Mouse (Mus musculus) liver, embryonic 14.5 days (tissue): ENCODE measurements at regions not wholly inside any gene's neighbourhood (a gene's known extent, or its start where the extent isn't known, plus 50 kb on each side); places are given as distances from the start of the nearest gene placed in this dataset.
"Not testable (repeated sequence)": the region's sequence is repeated elsewhere in the genome, so short reads cannot be mapped to it uniquely, and the experiment has no call there.

ENCODE experiments used
- ATAC-seq: fragments of 200-750 bp; cut with Nextera tagmentation; 2 replicates; pipeline ENCODE4 v1.8.0; 2017; ENCODE audit warnings: moderate number of reproducible peaks, mild to moderate bottlenecking, moderate library complexity; ENCODE audit not compliant: insufficient read depth
- DNase-seq, 3 experiments: peaks; one replicate each; pipeline ENCODE4 v3.0.0-alpha.2; 2012 to 2013; ENCODE audit warnings: low read depth in 3 of 3, low spot score in 3 of 3
- H3K27ac ChIP-seq: fragments of 300-500 bp; sonication (generic); 2 replicates; pipeline ENCODE4 v1.5.1; 2014; ENCODE audit warnings: moderate library complexity, mild to moderate bottlenecking, control low read depth, inconsistent platforms
- H3K27me3 ChIP-seq: fragments of 300-500 bp; sonication (generic); 2 replicates; pipeline ENCODE4 v1.6.1; 2014; ENCODE audit warnings: mild to moderate bottlenecking, low read length, moderate library complexity; ENCODE audit not compliant: control insufficient read depth, insufficient read depth
- H3K36me3 ChIP-seq: fragments of 300-500 bp; sonication (generic); replicated peaks from 2 replicates; pipeline ENCODE4 v1.6.1; 2014; ENCODE audit warnings: low read depth; ENCODE audit not compliant: control insufficient read depth, insufficient read depth
- H3K4me1 ChIP-seq, 2 experiments: fragments of 200-500 bp in 1 of 2; fragments of 300-500 bp in 1 of 2; sonication (generic) in 1 of 2; replicated peaks; 2 replicates each; pipeline ENCODE4 v1.6.1; 2012 to 2014; ENCODE audit warnings: antibody characterized with exemption in 1 of 2, inconsistent platforms in 1 of 2, low read length in 1 of 2; ENCODE audit not compliant: control insufficient read depth in 2 of 2, insufficient read depth in 2 of 2
- H3K4me2 ChIP-seq: fragments of 300-500 bp; sonication (generic); 2 replicates; pipeline ENCODE4 v1.6.1; 2014; ENCODE audit warnings: low read depth, mild to moderate bottlenecking, control low read depth, moderate library complexity
- H3K4me3 ChIP-seq, 2 experiments: fragments of 200-500 bp in 1 of 2; fragments of 300-500 bp in 1 of 2; sonication (generic) in 1 of 2; 2 replicates each; pipeline ENCODE4 v1.5.1; 2012 to 2014; ENCODE audit warnings: low read depth in 2 of 2, low read length in 2 of 2, mild to moderate bottlenecking in 2 of 2, control low read depth in 1 of 2, inconsistent platforms in 1 of 2, moderate library complexity in 1 of 2; ENCODE audit not compliant: insufficient read depth in 1 of 2
- H3K9ac ChIP-seq: fragments of 300-500 bp; sonication (generic); replicated peaks from 2 replicates; pipeline ENCODE4 v1.6.1; 2014; ENCODE audit warnings: mild to moderate bottlenecking, control low read depth, moderate library complexity
- H3K9me3 ChIP-seq: fragments of 300-500 bp; sonication (generic); 2 replicates; pipeline ENCODE4 v1.6.1; 2016; ENCODE audit warnings: low read length, mixed read lengths; ENCODE audit not compliant: control insufficient read depth
- CTCF ChIP-seq: IDR thresholded peaks from 2 replicates; pipeline ENCODE4 v1.5.1; 2016; ENCODE audit warnings: antibody characterized with exemption, low read depth, control low read depth
- EP300 ChIP-seq: IDR thresholded peaks from 2 replicates; pipeline ENCODE4 v1.6.1; 2016; ENCODE audit warnings: antibody characterized with exemption, low read depth
- WGBS: fragments of 180-500 bp; shearing (Covaris S2); extraction: QIAGEN DNeasy Blood & Tissue Kit; methylation state at CpG from one replicate; pipeline ENCODE4 v1.1.7; 2014; ENCODE audit not compliant: insufficient replicate concordance; 5-methylcytosine and 5-hydroxymethylcytosine counted together

- Histone ChIP-seq H3K27me3 (no peaks in the 10 kb centered on the region), H3K36me3 (no peaks in the 10 kb centered on the region), H3K4me2 (no peak overlapping the region), H3K4me3 (no peak overlapping the region), H3K9me3 (no peaks in the 10 kb centered on the region), H3K9ac (no peak overlapping the region), H3K27ac (no peak overlapping the region), H3K4me1 (no peaks in the 10 kb centered on the region)
- TF ChIP-seq CTCF (no peak), EP300 (no peak)
- no peak for ATAC-seq
- 21% methylated on average over 2 of the region's 2 CpGs for WGBS
- DNase-seq = no peak
Measured at GRCm38 (mm10) chr14:15119745-15120144, 316.5 kb downstream of the Nek10 start.

GRCm38 (mm10) chr14:15128157-15128556, 310.6 kb downstream of the Lrrc3b start:
- 45% methylated on average over 3 of the region's 3 CpGs for WGBS
- no peak for ATAC-seq

GRCm38 (mm10) chr14:15140871-15141270, 297.9 kb downstream of the Lrrc3b start:
- H3K27me3 ChIP-seq, H3K4me2 ChIP-seq, H3K4me1 ChIP-seq, H3K36me3 ChIP-seq, H3K9me3 ChIP-seq, H3K4me3 ChIP-seq, ATAC-seq, H3K9ac ChIP-seq, H3K27ac ChIP-seq, DNase-seq: not testable (repeated sequence)
- WGBS = 60% methylated on average over 1 of the region's 1 CpGs

More at GRCm38 (mm10) chr14:15128157-15128556, 310.6 kb downstream of the Lrrc3b start:
- H3K36me3 ChIP-seq = no peaks in the 10 kb centered on the region
- DNase-seq = no peak
- no peaks in the 10 kb centered on the region for H3K4me1 ChIP-seq
- no peak overlapping the region for H3K27ac ChIP-seq
- H3K27me3 ChIP-seq = no peaks in the 10 kb centered on the region
- H3K9ac ChIP-seq = no peak overlapping the region
- no peak overlapping the region for H3K4me2 ChIP-seq
- TF ChIP-seq EP300 (no peak), CTCF (no peak)
- H3K4me3 ChIP-seq = no peak overlapping the region
- no peaks in the 10 kb centered on the region for H3K9me3 ChIP-seq

GRCm38 (mm10) chr14:15142839-15143238, 295.9 kb downstream of the Lrrc3b start:
- H3K4me1 ChIP-seq = no peaks in the 10 kb centered on the region
- no peaks in the 10 kb centered on the region for H3K9me3 ChIP-seq
- H3K9ac ChIP-seq = no peak overlapping the region
- H3K27ac ChIP-seq = no peak overlapping the region
- DNase-seq = no peak
- H3K4me2 ChIP-seq = no peak overlapping the region
- TF ChIP-seq EP300 = no peak
- no peak for TF ChIP-seq CTCF
- no peak overlapping the region for H3K4me3 ChIP-seq
- no peaks in the 10 kb centered on the region for H3K27me3 ChIP-seq
- H3K36me3 ChIP-seq = no peaks in the 10 kb centered on the region
- WGBS = 18% methylated on average over 1 of the region's 1 CpGs
- ATAC-seq = no peak

DNA sequence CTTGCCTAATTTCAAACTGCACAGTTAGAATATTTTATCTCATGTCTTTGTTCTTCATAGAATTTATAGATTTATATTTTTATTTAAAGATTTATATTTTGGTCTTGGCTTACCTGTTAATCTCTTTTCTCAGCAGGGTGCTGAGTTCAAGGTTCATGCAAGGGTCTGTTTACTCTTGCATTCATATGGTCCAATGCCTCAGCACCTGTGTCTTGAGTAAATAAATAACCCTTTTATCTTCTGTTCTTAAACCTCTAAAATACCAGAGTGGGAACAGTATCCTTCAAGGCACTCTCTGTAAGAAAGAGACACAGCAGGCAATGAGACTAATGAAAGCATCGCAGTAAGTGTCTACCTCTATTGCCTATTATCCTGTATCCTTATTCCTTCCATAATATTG, 290.3 kb downstream of the Lrrc3b start:
- Histone ChIP-seq H3K27me3 (no peaks in the 10 kb centered on the region), H3K27ac (no peak overlapping the region), H3K4me3 (no peak overlapping the region), H3K36me3 (no peaks in the 10 kb centered on the region), H3K9ac (no peak overlapping the region), H3K4me1 (no peaks in the 10 kb centered on the region), H3K9me3 (no peaks in the 10 kb centered on the region), H3K4me2 (no peak overlapping the region)
- DNase-seq (no peak), ATAC-seq (no peak)
- 62% methylated on average over 1 of the region's 1 CpGs for WGBS
- TF ChIP-seq EP300 = no peak
- TF ChIP-seq CTCF = no peak
